Mouse (Mus musculus) sigmoid colon, adult 10 weeks (tissue): ENCODE data around the gene Snap47. TPM values are rescaled to one million over a fixed set of nuclear protein-coding genes. Genes with fewer than 3 reads are reported as not detected.

Source experiments
- polyA plus RNA-seq: library from polyadenylated mRNA; stranded (reverse); fragments of 350-450 nt; fragmentation: Illumina TruSeq; extraction: RNeasy Lipid Tissue Mini Kit (QIAGEN cat#74804); gene quantifications from one replicate; pipeline ENCODE4 v1.2.3, GENCODE M21; 2014; ENCODE audit warnings: low read depth, low replicate concordance

Snap47 gene
- polyA plus RNA-seq = 9.6 TPM

DNA sequence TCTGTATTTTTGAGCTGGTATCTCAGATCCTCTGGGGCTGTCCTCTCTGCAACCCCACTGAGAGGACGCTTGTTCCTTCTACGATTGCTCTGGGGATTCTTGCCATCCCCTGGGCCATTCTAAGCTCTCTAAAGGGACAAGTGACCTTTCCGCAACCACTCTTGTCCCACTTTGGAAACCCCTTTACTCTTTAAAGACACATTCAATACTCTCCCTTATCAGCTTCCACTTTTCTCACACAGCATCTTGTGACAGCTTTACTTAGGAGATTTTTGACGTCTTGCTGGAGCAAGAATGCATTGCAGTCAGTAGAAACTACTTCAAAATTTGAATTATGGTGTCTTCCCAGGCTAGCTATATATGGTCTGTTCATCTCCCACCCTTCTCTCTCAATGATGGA is at the start of gene Snap47:
Snap47 (minus strand) TSS at position 101 of the 400 bp plus-strand sequence.

DNA sequence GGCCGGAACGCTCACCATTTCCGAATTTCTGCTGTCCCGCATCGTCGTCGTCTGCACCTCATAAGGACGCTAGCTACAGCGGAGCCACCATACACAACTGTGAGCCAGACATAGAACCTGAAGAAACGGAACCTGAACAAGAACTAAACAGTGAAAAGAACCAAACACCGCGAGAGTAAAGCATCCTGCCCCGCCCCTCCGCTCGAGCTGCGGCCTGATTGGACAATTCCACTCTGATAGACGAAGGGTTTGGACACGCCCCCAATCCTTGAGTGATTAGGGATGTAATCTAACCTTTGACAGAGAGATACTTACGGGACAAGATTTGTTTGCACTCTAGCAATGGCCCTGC is 21.3 kb upstream of the Snap47 start, which contains the start of gene Zfp867:
Zfp867 (minus strand) TSS at position 149 of the 352 bp plus-strand sequence.

DNA sequence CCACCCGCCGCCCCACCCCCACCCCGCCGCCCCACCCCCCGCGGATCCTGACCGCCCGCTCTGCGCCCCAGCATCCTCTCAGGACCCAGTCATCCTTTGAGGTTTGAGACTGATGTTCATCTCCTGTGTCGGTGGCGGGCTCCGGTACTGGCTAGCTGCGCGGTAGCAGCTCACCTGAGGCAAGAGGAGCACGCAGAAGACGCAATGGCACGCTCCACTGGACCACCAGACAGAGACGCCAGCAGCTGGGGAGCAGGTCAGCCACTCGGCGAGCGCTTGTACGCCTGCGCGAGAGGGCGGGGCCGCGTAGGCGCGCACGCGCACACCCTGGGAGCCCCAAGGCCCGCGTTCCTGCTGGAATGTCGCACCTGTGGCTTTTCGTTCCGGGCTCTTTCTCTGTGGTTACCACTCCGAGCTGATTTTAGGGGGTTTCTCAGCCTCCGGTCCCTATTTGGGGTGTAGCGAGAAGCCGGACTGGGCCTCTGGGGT is 1.2 kb downstream of the Snap47 start, which contains the start of gene Jmjd4:
Jmjd4 (plus strand) TSS at position 305 of the 489 bp plus-strand sequence.

DNA sequence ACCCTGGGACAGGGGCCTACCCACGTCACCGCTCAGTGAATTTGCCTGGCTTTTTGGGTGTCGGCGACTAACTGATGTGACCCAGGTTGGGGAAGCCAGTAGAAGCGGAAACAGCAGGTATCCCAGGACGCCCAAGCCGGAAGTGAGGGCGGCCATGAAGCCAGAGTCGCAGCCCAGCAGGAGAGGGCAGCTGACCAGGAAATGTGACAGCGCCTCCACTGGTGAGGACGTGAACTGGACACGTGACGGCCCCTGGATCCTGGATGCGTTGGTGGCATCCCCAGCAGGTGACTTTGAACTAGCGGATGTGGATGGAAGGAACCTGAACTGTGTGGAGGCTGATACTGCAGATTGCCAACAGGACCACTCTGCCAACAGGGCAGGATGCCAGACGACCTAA is 75.5 kb downstream of the Snap47 start, which contains the start of gene Prss38:
Prss38 (minus strand) TSS at position 183 of the 400 bp plus-strand sequence.

Other genes with a start within 250 kb of the Snap47 start
- gene Mrpl55, start 248.7 kb downstream of the Snap47 start, polyA plus RNA-seq = 11.4 TPM
- gene 2310033P09Rik, start 242.9 kb downstream of the Snap47 start, polyA plus RNA-seq = 1.6 TPM
- gene Arf1, start 222.9 kb downstream of the Snap47 start, polyA plus RNA-seq = 274 TPM
- gene Wnt3a, start 160.4 kb downstream of the Snap47 start, polyA plus RNA-seq = not detected
- gene Wnt9a, start 144.3 kb downstream of the Snap47 start, polyA plus RNA-seq = 0.16 TPM
- not detected for gene Prss38, start 75.5 kb downstream of the Snap47 start, polyA plus RNA-seq
- gene Jmjd4, start 1.1 kb downstream of the Snap47 start, polyA plus RNA-seq = 8.5 TPM
- 8.6 TPM for gene Zfp867, start 21.3 kb upstream of the Snap47 start, polyA plus RNA-seq
- gene Zkscan17, start 75.6 kb upstream of the Snap47 start, polyA plus RNA-seq = 1.7 TPM
- gene Nlrp3, start 90.4 kb upstream of the Snap47 start, polyA plus RNA-seq = 0.28 TPM
- not detected for gene Olfr222, start 125.0 kb upstream of the Snap47 start, polyA plus RNA-seq
- not detected for gene Olfr223, start 142.1 kb upstream of the Snap47 start, polyA plus RNA-seq
- 28.1 TPM for gene Mprip, start 210.1 kb upstream of the Snap47 start, polyA plus RNA-seq